Mouse (Mus musculus) C2C12 (cell line): ENCODE measurements around the gene Tmem26.

Experiments
- CTCF ChIP-seq: IDR thresholded peaks from one replicate; pipeline ENCODE4 v1.5.1; 2011; ENCODE audit not compliant: control insufficient read depth, insufficient read depth, insufficient read length
- FOSL1 ChIP-seq: IDR thresholded peaks from one replicate; pipeline ENCODE4 v1.8.0; 2011; ENCODE audit warnings: mild to moderate bottlenecking, low read length; ENCODE audit not compliant: poor library complexity, insufficient read depth, severe bottlenecking
- MAX ChIP-seq: IDR thresholded peaks from one replicate; pipeline ENCODE4 v1.6.1; 2011; ENCODE audit warnings: mild to moderate bottlenecking, control low read depth
- MYOD1 ChIP-seq: IDR thresholded peaks from one replicate; pipeline ENCODE4 v1.6.1; 2011; ENCODE audit warnings: low read depth; ENCODE audit not compliant: control insufficient read depth, insufficient read length
- MYOG ChIP-seq: IDR thresholded peaks from one replicate; pipeline ENCODE4 v1.6.1; 2011; ENCODE audit not compliant: control insufficient read depth, insufficient read length; ENCODE audit errors: extremely low read depth
- USF1 ChIP-seq: IDR thresholded peaks from one replicate; pipeline ENCODE4 v1.6.1; 2011; ENCODE audit warnings: low read depth, mild to moderate bottlenecking, control low read depth, moderate library complexity

GRCm38 (mm10) chr10:68724361-68724720, 895 bp downstream of the Tmem26 start:
- no peak for TF ChIP-seq CTCF
- TF ChIP-seq MYOD1 = no peak
- no peak for TF ChIP-seq MYOG
- TF ChIP-seq MAX = no peak
- TF ChIP-seq USF1 = no peak
- TF ChIP-seq FOSL1 = no peak
